Mouse (Mus musculus) liver, embryonic 11.5 days (tissue): ENCODE data around the gene Tdgf1. TPM values are rescaled to one million over a fixed set of nuclear protein-coding genes. Genes with fewer than 3 reads are reported as not detected.

Experiments
- ATAC-seq: fragments of 200-750 bp; cut with Nextera tagmentation; replicated peaks from 2 replicates; pipeline ENCODE4 v1.8.0; 2017; ENCODE audit warnings: moderate number of reproducible peaks, mild to moderate bottlenecking, moderate TSS enrichment, moderate library complexity; ENCODE audit not compliant: low FRiP score
- DNase-seq: peaks from one replicate; pipeline ENCODE4 v3.0.0-alpha.2; 2017; ENCODE audit warnings: low spot score
- H3K27ac ChIP-seq: fragments of 300-500 bp; sonication (generic); 2 replicates; pipeline ENCODE4 v1.5.1; 2014; ENCODE audit warnings: mild to moderate bottlenecking, low read depth, low read length, control low read depth
- H3K27me3 ChIP-seq: fragments of 300-500 bp; sonication (generic); replicated peaks from 2 replicates; pipeline ENCODE4 v1.6.1; 2014; ENCODE audit warnings: low read length, mixed read lengths; ENCODE audit not compliant: control insufficient read depth, insufficient read depth
- H3K36me3 ChIP-seq: fragments of 300-500 bp; sonication (generic); 2 replicates; pipeline ENCODE4 v1.6.1; 2014; ENCODE audit warnings: mild to moderate bottlenecking, low read length, moderate library complexity, mixed read lengths; ENCODE audit not compliant: control insufficient read depth, insufficient read depth
- H3K4me1 ChIP-seq: fragments of 300-500 bp; sonication (generic); replicated peaks from 2 replicates; pipeline ENCODE4 v1.6.1; 2014; ENCODE audit warnings: low read length, mixed read lengths; ENCODE audit not compliant: control insufficient read depth, insufficient read depth
- H3K4me2 ChIP-seq: fragments of 300-500 bp; sonication (generic); 2 replicates; pipeline ENCODE4 v1.6.1; 2014; ENCODE audit warnings: mild to moderate bottlenecking, control low read depth, moderate library complexity
- H3K4me3 ChIP-seq: fragments of 300-500 bp; sonication (generic); 2 replicates; pipeline ENCODE4 v1.5.1; 2014; ENCODE audit warnings: low read depth, low read length, control low read depth
- H3K9ac ChIP-seq: fragments of 300-500 bp; sonication (generic); 2 replicates; pipeline ENCODE4 v1.6.1; 2014; ENCODE audit warnings: low read depth, low read length, control low read depth
- H3K9me3 ChIP-seq: fragments of 300-500 bp; sonication (generic); 2 replicates; pipeline ENCODE4 v1.6.1; 2016; ENCODE audit warnings: low read length, inconsistent platforms, mixed read lengths; ENCODE audit not compliant: control insufficient read depth
- WGBS: fragments of 180-500 bp; shearing (Covaris S2); extraction: QIAGEN DNeasy Blood & Tissue Kit; methylation state at CpG from one replicate; pipeline ENCODE4 v1.1.7; 2014; 5-methylcytosine and 5-hydroxymethylcytosine counted together
- polyA plus RNA-seq: library from polyadenylated mRNA; unstranded; fragments of >200 nt; fragmentation: Nextera tagmentation; extraction: Ambion mirVana; gene quantifications from 2 replicates; pipeline ENCODE4 v1.2.1, GENCODE M21; 2014

Gene Tdgf1
- polyA plus RNA-seq, 1 experiment from 2014 or later: not detected

GRCm38 (mm10) chr9:110896595-110896994, 49.4 kb downstream of the Tdgf1 start:
- DNase-seq: no peak
- ATAC-seq: no peak; the same call in 1 of the 2 replicates
- no peaks in the 10 kb centered on the region for H3K27me3 ChIP-seq
- no peaks in the 10 kb centered on the region for H3K36me3 ChIP-seq
- no peak overlapping the region for H3K4me3 ChIP-seq
- WGBS: 6% methylated on average over 6 of the region's 6 CpGs
- H3K9ac ChIP-seq: no peak overlapping the region
- peaks cover 6% of the 10 kb centered on the region for H3K4me1 ChIP-seq
- no peaks in the 10 kb centered on the region for H3K9me3 ChIP-seq
- H3K27ac ChIP-seq: no peak overlapping the region
- peak overlapping the region; percentile 1; the same call in 1 of the 2 replicates for H3K4me2 ChIP-seq

- 33% methylated on average over 7 of the region's 7 CpGs for WGBS
- Histone ChIP-seq H3K27ac (no peak overlapping the region), H3K4me2 (peak overlapping the region; percentile 1; the same call in 1 of the 2 replicates), H3K4me3 (no peak overlapping the region), H3K9ac (no peak overlapping the region), H3K9me3 (no peaks in the 10 kb centered on the region), H3K27me3 (no peaks in the 10 kb centered on the region), H3K36me3 (no peaks in the 10 kb centered on the region), H3K4me1 (peaks cover 11% of the 10 kb centered on the region)
- DNase-seq (no peak), ATAC-seq (no peak)
Measured at GRCm38 (mm10) chr9:110895994-110896393, 50.0 kb downstream of the Tdgf1 start.

GRCm38 (mm10) chr9:110895507-110895906, 50.5 kb downstream of the Tdgf1 start:
- no peaks in the 10 kb centered on the region for H3K9me3 ChIP-seq
- H3K4me2 ChIP-seq: no peak overlapping the region
- H3K27me3 ChIP-seq: no peaks in the 10 kb centered on the region
- H3K4me1 ChIP-seq: peaks cover 16% of the 10 kb centered on the region
- no peaks in the 10 kb centered on the region for H3K36me3 ChIP-seq
- no peak for DNase-seq
- WGBS: 50% methylated on average over 5 of the region's 5 CpGs
- H3K9ac ChIP-seq: no peak overlapping the region
- H3K27ac ChIP-seq: no peak overlapping the region
- no peak; the same call in 1 of the 2 replicates for ATAC-seq
- no peak overlapping the region for H3K4me3 ChIP-seq

GRCm38 (mm10) chr9:110893429-110893828, 52.5 kb downstream of the Tdgf1 start:
- H3K36me3 ChIP-seq: no peaks in the 10 kb centered on the region
- H3K4me3 ChIP-seq: no peak overlapping the region
- peaks cover 28% of the 10 kb centered on the region for H3K4me1 ChIP-seq
- H3K27ac ChIP-seq: no peak overlapping the region
- DNase-seq (no peak), ATAC-seq (no peak)
- no peaks in the 10 kb centered on the region for H3K9me3 ChIP-seq
- WGBS: 64% methylated on average over 10 of the region's 10 CpGs
- H3K27me3 ChIP-seq: no peaks in the 10 kb centered on the region
- H3K9ac ChIP-seq: no peak overlapping the region
- H3K4me2 ChIP-seq: no peak overlapping the region

GRCm38 (mm10) chr9:110892552-110892951, 53.4 kb downstream of the Tdgf1 start:
- Histone ChIP-seq H3K4me3 (no peak overlapping the region), H3K9me3 (no peaks in the 10 kb centered on the region), H3K9ac (no peak overlapping the region), H3K27ac (no peak overlapping the region), H3K4me2 (no peak overlapping the region), H3K36me3 (no peaks in the 10 kb centered on the region), H3K27me3 (no peaks in the 10 kb centered on the region), H3K4me1 (peaks cover 28% of the 10 kb centered on the region)
- WGBS: 79% methylated on average over 3 of the region's 3 CpGs
- ATAC-seq (no peak), DNase-seq (no peak)

GRCm38 (mm10) chr9:110891077-110891828, 54.7 kb downstream of the Tdgf1 start:
- 56% methylated on average over 12 of the region's 12 CpGs for WGBS

GRCm38 (mm10) chr9:110890026-110890783, 55.8 kb downstream of the Tdgf1 start:
- Histone ChIP-seq H3K4me2 (peak overlapping the region; percentile 50), H3K27ac (peak overlapping the region; percentile 58), H3K4me1 (peaks cover 22% of the 10 kb centered on the region), H3K9me3 (no peaks in the 10 kb centered on the region), H3K27me3 (no peaks in the 10 kb centered on the region), H3K9ac (no peak overlapping the region), H3K4me3 (0 out of 2 replicates have a peak overlapping the region, but pooled peaks have one; percentile 15), H3K36me3 (no peaks in the 10 kb centered on the region)
- ATAC-seq (peak; percentile 27; the same call in 1 of the 2 replicates), DNase-seq (no peak)
- WGBS: 12% methylated on average over 19 of the region's 21 CpGs

More at GRCm38 (mm10) chr9:110891077-110891828, 54.7 kb downstream of the Tdgf1 start:
- Histone ChIP-seq H3K27ac (no peak overlapping the region; the same call in none of the 2 replicates), H3K4me2 (no peak overlapping the region), H3K9me3 (no peaks in the 10 kb centered on the region), H3K4me1 (peaks cover 24% of the 10 kb centered on the region), H3K4me3 (no peak overlapping the region), H3K27me3 (no peaks in the 10 kb centered on the region), H3K9ac (no peak overlapping the region), H3K36me3 (no peaks in the 10 kb centered on the region)
- DNase-seq: no peak
- ATAC-seq: no peak
